Mouse (Mus musculus) liver, embryonic 16.5 days (tissue): ENCODE measurements around the gene Rnf34. TPM values are rescaled to one million over a fixed set of nuclear protein-coding genes. Genes with fewer than 3 reads are reported as not detected.

Source experiments
- ATAC-seq: fragments of 200-750 bp; cut with Nextera tagmentation; 2 replicates; pipeline ENCODE4 v1.8.0; 2017; ENCODE audit warnings: low read depth, mild to moderate bottlenecking, moderate number of reproducible peaks, moderate library complexity
- H3K27ac ChIP-seq: fragments of 300-500 bp; sonication (generic); 2 replicates; pipeline ENCODE4 v1.5.1; 2014; ENCODE audit warnings: mild to moderate bottlenecking, low read length
- H3K27me3 ChIP-seq: fragments of 300-500 bp; sonication (generic); 2 replicates; pipeline ENCODE4 v1.6.1; 2014; ENCODE audit warnings: low read depth, low read length, mixed read lengths; ENCODE audit not compliant: control insufficient read depth, insufficient read depth
- H3K36me3 ChIP-seq: fragments of 300-500 bp; sonication (generic); 2 replicates; pipeline ENCODE4 v1.6.1; 2014; ENCODE audit warnings: mild to moderate bottlenecking; ENCODE audit not compliant: control insufficient read depth, insufficient read depth
- H3K4me1 ChIP-seq: fragments of 300-500 bp; sonication (generic); 2 replicates; pipeline ENCODE4 v1.6.1; 2014; ENCODE audit warnings: low read depth, low read length, mixed read lengths; ENCODE audit not compliant: control insufficient read depth
- H3K4me2 ChIP-seq: fragments of 300-500 bp; sonication (generic); 2 replicates; pipeline ENCODE4 v1.6.1; 2014; ENCODE audit warnings: low read depth, low read length, mixed read lengths
- H3K4me3 ChIP-seq: fragments of 300-500 bp; sonication (generic); 2 replicates; pipeline ENCODE4 v1.5.1; 2014; ENCODE audit warnings: low read depth, mild to moderate bottlenecking, low read length
- H3K9ac ChIP-seq: fragments of 300-500 bp; sonication (generic); 2 replicates; pipeline ENCODE4 v1.6.1; 2014; ENCODE audit warnings: low read depth, low read length
- H3K9me3 ChIP-seq: fragments of 300-500 bp; sonication (generic); replicated peaks from 2 replicates; pipeline ENCODE4 v1.6.1; 2016; ENCODE audit warnings: low read length; ENCODE audit not compliant: control insufficient read depth
- WGBS: fragments of 180-500 bp; shearing (Covaris S2); extraction: QIAGEN DNeasy Blood & Tissue Kit; methylation state at CpG from one replicate; pipeline ENCODE4 v1.1.7; 2014; ENCODE audit not compliant: insufficient replicate concordance; 5-methylcytosine and 5-hydroxymethylcytosine counted together
- polyA plus RNA-seq: library from polyadenylated mRNA; unstranded; fragments of >200 nt; fragmentation: Nextera tagmentation; extraction: Ambion mirVana; gene quantifications from 2 replicates; pipeline ENCODE4 v1.2.1, GENCODE M21; 2015

The Rnf34 gene
- polyA plus RNA-seq, result 10.5 and 10.6 TPM in 2 replicates

DNA sequence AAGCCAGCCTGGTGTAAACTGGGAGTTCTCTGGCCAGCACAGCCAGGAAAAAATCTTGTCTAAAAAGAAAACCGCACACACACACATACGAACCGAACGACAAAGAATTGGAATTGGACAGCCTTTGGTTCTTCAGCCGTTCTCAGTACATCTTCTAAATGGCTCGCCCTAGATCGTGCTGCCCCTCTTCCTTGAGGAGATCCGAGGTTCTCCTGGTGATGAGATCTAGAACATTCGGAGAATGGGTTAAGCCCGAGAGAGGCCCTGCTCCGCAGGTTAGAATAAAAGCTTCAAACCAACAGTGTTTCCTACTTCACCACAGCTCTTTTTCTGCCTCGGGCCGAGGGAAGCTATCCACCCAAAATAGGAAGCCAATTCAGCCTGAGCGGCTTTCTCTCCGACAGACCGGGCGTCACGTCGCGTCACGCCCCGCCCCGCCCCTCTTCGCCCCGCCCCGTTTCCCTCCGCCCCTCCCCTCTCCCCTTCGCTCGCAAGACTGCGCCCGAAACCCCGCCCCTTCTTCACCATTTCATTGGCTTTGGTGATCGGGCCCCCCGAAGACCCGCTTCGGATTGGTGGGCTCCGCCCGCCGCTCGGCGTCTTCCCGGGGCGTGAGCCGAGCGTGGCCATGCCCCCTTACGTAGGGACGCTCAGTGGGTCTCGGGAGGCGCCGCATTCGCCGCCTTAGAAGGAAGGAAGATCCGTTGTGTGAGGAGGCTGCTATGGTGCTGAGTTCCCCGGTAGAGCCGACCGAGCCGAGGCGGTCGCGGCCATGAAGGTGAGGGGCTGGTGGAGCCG lies at the start of gene Rnf34:
Gene Rnf34, plus strand, starts transcription at position 528 of the 798 bp plus-strand sequence.
- peak within 1 kb of the TSS; percentile 98 for H3K9ac ChIP-seq
- no peaks in the 10 kb centered on the region for H3K9me3 ChIP-seq
- peak within 1 kb of the TSS; percentile 87 for H3K4me2 ChIP-seq
- H3K4me1 ChIP-seq, result peaks cover 28% of the 10 kb centered on the region
- H3K36me3 ChIP-seq, result no peaks in the 10 kb centered on the region
- peak within 1 kb of the TSS; percentile 82 for H3K4me3 ChIP-seq
- H3K27ac ChIP-seq, result peak within 1 kb of the TSS; percentile 87
- WGBS, result 1% methylated on average over 55 of the region's 61 CpGs
- no peaks in the 10 kb centered on the region for H3K27me3 ChIP-seq
- ATAC-seq, result peak; percentile 100

DNA sequence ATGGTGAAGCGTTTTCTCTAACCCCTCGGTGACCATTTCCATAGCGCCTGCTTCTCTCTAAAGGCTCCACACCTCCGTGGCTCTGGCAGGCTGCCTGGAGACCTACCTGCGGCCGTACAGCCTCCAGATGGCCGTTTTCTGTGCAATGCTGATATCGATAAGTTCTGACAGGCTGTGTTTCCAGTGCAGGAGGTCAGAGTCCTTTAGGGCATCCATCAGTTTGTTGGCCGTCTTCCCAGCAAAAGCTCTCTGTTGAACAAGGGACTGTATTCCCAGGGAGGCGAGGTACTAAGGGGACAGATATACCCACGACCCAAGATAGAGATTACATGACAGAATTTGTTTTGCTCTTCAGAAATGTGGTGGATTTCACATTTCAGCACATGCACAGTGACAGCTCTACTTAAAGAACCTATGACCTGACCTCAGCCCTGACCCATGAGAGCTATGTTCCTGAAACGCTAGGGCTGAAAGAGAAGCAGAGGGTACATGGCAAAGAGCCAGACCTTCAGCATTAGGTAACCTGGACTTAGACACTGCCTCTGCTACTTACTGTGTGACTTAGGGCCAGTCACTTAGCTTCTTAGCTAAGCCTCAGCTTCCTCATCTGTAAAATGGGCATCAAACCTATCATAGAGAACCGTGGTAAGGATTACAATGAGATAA lies 49.4 kb upstream of the Rnf34 start:
- peak; percentile 67 for ATAC-seq
- H3K36me3 ChIP-seq, result peaks cover 68% of the 10 kb centered on the region

DNA sequence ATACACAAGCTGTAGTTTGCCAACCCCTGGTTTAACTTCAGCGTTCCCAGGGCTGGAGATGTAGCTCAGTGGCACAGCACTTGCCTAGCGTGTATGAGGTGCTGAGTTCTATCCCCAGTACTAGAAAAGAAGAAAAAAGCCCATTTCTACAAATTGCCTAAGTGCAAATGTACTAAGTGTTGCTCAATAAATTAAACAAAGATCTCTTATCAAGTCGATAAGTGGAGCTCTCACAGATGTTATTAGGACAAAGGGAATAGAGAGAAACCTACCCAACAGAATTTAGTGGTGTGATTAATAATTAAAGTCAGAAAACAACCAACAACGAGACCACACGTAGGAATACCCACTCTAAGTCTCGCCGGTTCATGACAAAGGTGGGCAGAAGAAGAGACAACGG lies 48.2 kb upstream of the Rnf34 start:
- H3K36me3 ChIP-seq, result peaks cover 73% of the 10 kb centered on the region
- no peak overlapping the region for H3K4me2 ChIP-seq
- no peaks in the 10 kb centered on the region for H3K9me3 ChIP-seq
- 86% methylated on average over 8 of the region's 8 CpGs for WGBS
- no peak overlapping the region for H3K9ac ChIP-seq
- peak overlapping the region; percentile 60 for H3K27ac ChIP-seq
- no peak overlapping the region for H3K4me3 ChIP-seq
- H3K4me1 ChIP-seq, result peaks cover 24% of the 10 kb centered on the region
- no peaks in the 10 kb centered on the region for H3K27me3 ChIP-seq
- ATAC-seq, result no peak

More for the DNA sequence above, 49.4 kb upstream of the Rnf34 start:
- WGBS, result 72% methylated on average over 13 of the region's 13 CpGs
- H3K27me3 ChIP-seq, result no peaks in the 10 kb centered on the region
- peaks cover 24% of the 10 kb centered on the region for H3K4me1 ChIP-seq
- H3K9me3 ChIP-seq, result no peaks in the 10 kb centered on the region
- no peak overlapping the region for H3K9ac ChIP-seq
- H3K27ac ChIP-seq, result peak overlapping the region; percentile 60
- H3K4me2 ChIP-seq, result no peak overlapping the region
- H3K4me3 ChIP-seq, result no peak overlapping the region

DNA sequence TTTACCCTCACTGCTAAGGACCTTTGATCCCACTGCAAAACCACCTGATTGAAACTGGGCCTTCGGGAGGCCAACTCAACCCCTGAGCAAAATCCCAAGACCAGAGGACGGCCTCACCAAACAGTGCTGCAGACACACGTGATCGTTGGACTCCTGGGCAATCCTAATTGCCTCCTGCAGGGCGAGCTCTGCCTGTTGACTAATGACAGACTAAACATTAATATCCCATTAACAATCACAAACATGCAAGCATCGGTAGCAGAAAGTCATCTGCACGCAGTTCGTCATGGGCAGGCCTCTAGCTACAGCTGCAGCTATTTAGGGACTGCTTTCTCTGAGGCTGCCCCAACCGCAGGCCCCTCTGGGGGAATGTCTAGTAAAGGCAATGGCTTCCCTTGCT lies 47.1 kb upstream of the Rnf34 start:
- Histone ChIP-seq H3K27ac (no peak overlapping the region; the same call in 1 of the 2 replicates), H3K9ac (no peak overlapping the region), H3K4me3 (no peak overlapping the region), H3K4me2 (no peak overlapping the region), H3K4me1 (peaks cover 24% of the 10 kb centered on the region), H3K27me3 (no peaks in the 10 kb centered on the region), H3K36me3 (peaks cover 74% of the 10 kb centered on the region), H3K9me3 (no peaks in the 10 kb centered on the region)
- 84% methylated on average over 9 of the region's 9 CpGs for WGBS
- no peak for ATAC-seq

DNA sequence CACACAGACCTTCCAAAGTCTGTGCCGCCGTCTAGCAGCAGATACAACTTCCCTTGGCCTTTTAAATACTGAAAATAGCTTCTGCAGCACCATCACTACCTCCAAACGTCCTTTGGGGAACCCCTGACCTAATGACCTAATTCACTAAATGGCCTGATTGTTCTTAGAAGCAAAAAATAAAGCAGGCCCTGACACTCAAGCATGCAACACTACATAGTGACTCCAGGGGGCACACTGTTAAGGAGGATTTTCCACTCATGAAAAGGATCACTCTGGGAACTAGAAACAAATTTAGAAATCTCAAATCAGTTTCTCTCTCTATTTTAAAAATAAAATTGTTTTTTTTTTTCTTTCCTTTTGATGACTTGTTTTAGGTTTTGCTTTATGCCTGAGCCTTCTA lies 44.3 kb upstream of the Rnf34 start:
- Histone ChIP-seq H3K27ac (no peak overlapping the region), H3K36me3 (peaks cover 53% of the 10 kb centered on the region), H3K27me3 (no peaks in the 10 kb centered on the region), H3K4me3 (no peak overlapping the region), H3K4me2 (no peak overlapping the region), H3K4me1 (peaks cover 10% of the 10 kb centered on the region), H3K9ac (no peak overlapping the region), H3K9me3 (no peaks in the 10 kb centered on the region)
- WGBS, result 71% methylated on average over 3 of the region's 3 CpGs
- no peak for ATAC-seq

DNA sequence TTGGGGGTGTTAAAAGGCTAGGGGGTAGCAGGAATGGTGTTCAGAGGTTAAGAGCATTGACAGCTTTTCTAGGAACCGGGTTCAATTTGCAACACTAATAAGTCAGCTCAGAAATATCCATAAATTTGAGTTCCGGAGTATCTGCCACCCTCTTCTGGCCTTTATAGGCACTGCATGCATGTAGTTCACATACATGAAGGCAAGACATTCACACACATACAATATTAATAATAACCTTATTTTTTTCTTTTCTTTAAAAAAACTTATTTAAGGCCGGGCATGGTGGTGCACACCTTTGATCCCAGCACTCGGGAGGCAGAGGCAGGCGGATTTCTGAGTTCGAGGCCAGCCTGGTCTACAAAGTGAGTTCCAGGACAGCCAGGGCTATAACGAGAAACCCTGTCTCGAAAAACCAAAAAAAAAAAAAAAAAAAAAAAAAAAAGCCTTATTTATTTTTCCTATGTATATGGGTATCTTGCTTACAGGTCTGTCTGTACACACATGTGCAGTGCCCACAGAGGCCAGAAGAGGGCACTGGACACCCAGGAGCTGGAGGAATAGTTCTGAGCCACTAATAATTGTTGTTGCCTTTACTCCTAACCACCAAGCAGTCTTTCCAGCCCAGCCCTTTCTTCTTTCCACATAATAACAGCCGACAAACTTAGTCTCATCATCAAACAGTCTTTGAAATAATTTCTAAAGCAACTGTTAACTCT lies 38.3 kb upstream of the Rnf34 start:
- no peaks in the 10 kb centered on the region for H3K9me3 ChIP-seq
- 86% methylated on average over 9 of the region's 9 CpGs for WGBS
- H3K4me3 ChIP-seq, result no peak overlapping the region
- H3K36me3 ChIP-seq, result peaks cover 54% of the 10 kb centered on the region
- H3K27me3 ChIP-seq, result no peaks in the 10 kb centered on the region
- no peak overlapping the region for H3K27ac ChIP-seq
- no peaks in the 10 kb centered on the region; the same call in 1 of the 2 replicates for H3K4me1 ChIP-seq
- no peak overlapping the region for H3K9ac ChIP-seq
- peak; percentile 55; the same call in 1 of the 2 replicates for ATAC-seq
- H3K4me2 ChIP-seq, result no peak overlapping the region

DNA sequence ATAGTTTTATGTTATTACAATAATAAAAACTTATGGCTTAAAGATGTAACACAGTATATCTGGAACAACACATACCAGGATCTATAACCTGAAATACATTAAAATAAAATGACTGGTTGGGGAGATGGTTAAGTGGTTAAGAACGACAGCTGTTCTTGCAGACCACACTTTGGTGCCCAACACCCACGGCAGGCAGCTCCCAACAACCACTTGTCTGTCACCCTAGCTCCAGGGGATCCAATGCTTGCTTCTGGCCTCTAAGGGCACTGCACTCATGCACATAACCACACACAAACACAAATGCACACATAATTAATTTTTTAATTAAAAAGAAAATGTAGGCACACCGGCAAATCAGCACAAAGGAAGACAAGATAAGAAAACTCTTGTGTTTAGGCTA lies 37.1 kb upstream of the Rnf34 start:
- no peaks in the 10 kb centered on the region for H3K27me3 ChIP-seq
- H3K4me2 ChIP-seq, result no peak overlapping the region
- no peak for ATAC-seq
- WGBS, result 54% methylated on average over 3 of the region's 3 CpGs
- H3K4me3 ChIP-seq, result no peak overlapping the region
- no peak overlapping the region for H3K9ac ChIP-seq
- H3K4me1 ChIP-seq, result no peaks in the 10 kb centered on the region; the same call in 1 of the 2 replicates
- H3K9me3 ChIP-seq, result no peaks in the 10 kb centered on the region
- no peak overlapping the region for H3K27ac ChIP-seq
- H3K36me3 ChIP-seq, result peaks cover 56% of the 10 kb centered on the region

DNA sequence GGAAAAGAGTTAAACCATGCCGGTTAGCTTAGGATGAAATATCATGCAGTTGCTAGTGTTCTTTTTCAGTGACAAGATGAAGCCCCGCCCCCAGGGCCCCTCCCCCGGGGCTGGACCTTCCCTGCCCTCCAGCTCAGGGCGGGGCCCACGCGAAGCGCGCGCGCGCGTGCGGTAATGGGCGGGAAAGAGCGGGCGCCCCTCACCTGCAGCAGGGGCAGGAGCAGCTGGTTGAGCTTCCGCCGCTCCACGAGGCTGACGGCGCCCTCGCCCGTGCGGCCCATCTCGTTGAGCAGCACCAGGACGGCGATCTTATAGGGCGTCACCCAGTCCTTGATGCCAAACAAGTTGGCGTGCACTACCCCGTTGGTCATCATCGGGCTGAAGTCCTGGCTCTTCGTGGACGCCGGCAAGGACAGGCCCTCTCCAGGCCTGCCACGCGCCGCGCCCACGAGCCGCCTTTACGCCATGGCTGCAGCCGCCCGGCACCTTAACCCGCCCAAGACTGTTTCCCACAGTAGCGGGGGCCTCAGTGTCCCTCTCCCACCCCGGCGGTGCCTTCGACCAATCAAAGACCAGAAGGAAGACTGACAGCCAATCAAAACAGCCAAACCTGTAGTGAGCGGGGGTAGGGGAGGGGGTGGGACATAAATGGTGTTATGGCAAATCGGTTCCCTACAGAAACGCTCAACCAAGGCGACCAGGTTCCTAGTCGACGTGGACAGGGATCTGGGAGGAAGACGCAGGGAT lies 28.9 kb upstream of the Rnf34 start, which contains the start of gene Anapc5:
Gene Anapc5, minus strand, starts transcription at position 563 of the 747 bp plus-strand sequence.
- H3K27me3 ChIP-seq, result no peaks in the 10 kb centered on the region
- under 1% methylated on average over 55 of the region's 55 CpGs for WGBS
- H3K27ac ChIP-seq, result peak within 1 kb of the TSS; percentile 97
- H3K9ac ChIP-seq, result peak within 1 kb of the TSS; percentile 90
- peak; percentile 99 for ATAC-seq
- peaks cover 25% of the 10 kb centered on the region for H3K4me1 ChIP-seq
- peaks cover 28% of the 10 kb centered on the region for H3K36me3 ChIP-seq
- peak within 1 kb of the TSS; percentile 93 for H3K4me3 ChIP-seq
- no peaks in the 10 kb centered on the region for H3K9me3 ChIP-seq
- H3K4me2 ChIP-seq, result peak within 1 kb of the TSS; percentile 84
